Mouse (Mus musculus) retina, postnatal 7 days (tissue): ENCODE results near the gene Aym1.
A peak's percentile ranks its signal among the peaks of the same experiment; 100 is the strongest.
"Not testable (repeated sequence)": the region's sequence is repeated elsewhere in the genome, so short reads cannot be mapped to it uniquely, and the experiment has no call there.

Source experiments
- DNase-seq: peaks from one replicate; pipeline ENCODE4 v3.0.0-alpha.2; 2012; ENCODE audit warnings: low read depth, low spot score

Aym1 gene

DNA sequence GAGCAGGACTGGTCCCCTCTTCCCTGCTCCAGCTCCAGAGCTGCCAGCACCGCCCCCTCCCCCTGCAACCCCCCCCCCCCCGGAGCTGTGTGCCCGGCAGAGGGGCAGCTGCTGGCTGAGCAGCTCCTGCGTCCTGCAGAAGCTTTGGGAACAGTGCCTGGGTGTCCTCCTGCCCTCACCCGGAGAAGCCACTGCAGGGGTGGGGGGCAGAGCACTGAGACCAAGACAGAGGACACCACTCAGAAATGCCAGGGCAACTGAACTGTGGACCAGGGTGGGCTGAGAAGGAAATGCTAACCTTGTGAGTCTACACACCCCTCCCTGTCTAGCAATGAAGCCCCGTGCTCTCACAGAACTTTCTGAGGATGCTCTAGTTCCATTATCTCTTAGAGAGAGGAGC lies at the start of gene Aym1:
Gene Aym1, plus strand, starts transcription at position 109 of the 400 bp plus-strand sequence.
- no peak for DNase-seq

DNA sequence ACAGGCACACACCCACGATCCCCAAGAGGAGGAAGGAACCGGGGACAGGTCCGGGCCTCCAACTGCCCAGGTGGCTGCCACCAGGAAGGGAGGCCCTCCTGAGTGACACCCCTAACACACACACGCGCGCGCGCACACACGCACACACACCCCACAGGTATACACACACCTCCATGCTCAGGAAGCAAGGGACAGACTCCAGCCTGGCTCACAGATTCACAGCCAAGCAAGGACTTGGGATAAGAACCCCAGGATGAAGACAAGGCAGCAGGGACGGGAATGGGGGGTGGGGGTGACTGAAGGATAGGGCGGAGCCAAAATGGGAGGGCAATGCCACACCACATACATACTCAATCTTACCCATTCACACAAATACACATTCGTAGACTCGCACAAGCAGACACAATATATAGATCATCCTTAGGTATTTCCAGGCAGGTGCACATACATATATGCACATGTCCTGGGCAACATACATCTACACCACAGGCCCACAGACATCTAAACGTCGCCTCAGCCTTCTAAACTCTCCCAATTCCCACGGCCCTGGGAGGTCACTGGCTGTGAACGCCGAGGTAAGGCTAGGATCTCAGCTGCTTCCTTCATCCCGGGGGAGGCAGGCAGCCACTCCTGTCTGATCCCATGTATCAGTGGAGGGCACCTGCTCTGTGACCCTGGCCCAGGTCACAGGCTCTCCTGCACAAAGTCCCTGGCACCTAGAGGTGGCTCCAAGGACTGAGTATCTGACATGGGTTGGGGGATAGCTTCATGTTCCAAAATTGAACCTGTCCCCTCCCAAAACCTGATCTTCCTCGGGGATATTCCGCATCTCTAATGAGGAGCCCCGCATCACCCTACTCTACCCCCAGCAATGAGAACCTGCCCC lies 47.4 kb upstream of the Aym1 start:
- no peak for DNase-seq

DNA sequence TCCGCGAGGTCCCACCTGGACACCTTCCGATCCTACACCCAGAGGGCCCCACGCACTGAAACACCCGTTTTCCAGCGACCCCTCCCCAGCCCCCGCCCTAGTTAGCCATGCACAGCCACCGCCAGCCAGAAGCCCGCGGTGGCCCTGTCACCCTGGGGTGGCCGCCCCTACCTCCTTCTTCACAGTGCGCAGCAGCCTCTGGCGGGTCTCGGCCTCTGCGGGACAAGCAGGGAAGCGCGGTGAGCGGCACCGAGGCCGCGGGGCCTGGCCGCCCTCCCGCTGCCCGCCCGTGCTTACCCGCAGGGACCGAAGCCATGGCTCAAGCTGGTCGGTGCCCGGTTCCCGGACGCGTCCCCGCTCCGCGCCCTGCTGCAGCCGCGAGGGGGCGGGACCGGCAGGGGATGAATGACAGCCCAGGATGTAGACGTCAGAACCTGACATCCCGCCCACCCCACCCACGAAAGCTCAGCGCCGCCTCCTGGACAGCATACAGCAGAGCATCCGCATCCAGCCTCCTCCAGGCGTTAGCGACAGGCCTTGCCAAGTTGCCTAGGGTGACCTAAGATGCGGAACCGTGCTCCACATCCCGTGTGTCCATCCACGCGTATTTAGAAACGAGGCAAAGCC lies 46.6 kb upstream of the Aym1 start, which contains the start of gene Sgsm1:
Gene Sgsm1, minus strand, starts transcription at position 410 of the 627 bp plus-strand sequence.
- DNase-seq = peak; percentile 79

DNA sequence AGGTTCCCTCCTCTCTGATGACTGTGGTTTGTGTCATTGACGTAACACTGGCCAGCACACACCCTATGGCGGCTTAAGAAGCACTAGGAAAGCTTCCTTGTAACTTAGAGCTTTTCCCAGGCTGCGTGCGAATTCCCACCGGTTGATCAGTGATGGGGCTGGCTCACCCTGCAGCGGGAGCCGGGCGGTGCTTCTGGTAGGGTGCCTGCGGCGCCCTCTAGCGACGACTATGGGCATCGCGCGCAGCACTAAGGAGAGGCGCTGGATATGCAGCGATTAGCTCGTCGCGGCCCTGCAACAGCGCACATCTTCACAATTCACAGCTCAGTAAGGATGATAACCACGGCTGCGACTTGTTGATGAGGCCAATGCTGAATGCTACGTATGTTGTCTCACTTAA lies 43.1 kb upstream of the Aym1 start:
- DNase-seq = peak; percentile 68

DNA sequence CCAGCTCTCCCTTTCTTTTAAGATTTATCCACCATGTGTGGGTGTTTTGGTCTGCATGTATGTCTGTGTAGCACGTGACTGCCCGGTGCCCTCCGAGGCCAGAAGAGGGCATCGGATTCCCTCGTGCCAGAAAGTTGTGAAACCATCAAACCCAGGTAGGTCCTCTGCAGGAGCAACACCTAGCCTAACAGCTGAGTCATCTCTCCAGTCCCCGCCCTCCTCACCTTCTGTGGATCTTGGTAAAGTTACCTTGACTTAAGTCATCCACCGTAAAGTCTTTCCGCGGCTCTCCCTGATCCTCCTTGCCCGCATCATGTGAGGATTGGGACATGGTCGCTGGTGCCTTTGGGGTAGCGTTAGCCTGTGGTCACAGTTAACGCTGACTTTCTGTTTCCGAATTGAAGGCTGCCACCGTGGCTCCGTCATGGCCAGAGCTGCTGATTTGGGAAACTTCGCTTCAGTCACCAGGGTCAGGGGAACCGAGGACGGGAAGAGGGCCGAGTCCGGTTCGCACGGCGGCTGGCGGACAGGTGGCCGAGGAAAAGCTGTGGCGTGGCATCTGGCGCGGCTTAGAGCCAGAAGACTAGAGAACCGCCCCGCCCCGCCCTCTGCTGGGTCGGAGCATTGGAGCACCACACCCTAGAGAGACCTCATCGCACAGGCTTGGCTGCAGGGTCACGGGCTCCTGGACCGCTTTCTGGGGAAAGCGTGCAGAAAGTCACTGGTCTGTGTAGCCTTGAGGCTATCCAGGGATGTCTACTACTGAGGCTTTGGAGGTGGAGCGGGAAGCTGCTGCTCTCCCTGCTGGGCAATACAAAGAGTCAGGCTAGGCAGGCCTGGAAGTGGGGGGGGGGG lies 33.1 kb upstream of the Aym1 start:
- DNase-seq = peak; percentile 67

DNA sequence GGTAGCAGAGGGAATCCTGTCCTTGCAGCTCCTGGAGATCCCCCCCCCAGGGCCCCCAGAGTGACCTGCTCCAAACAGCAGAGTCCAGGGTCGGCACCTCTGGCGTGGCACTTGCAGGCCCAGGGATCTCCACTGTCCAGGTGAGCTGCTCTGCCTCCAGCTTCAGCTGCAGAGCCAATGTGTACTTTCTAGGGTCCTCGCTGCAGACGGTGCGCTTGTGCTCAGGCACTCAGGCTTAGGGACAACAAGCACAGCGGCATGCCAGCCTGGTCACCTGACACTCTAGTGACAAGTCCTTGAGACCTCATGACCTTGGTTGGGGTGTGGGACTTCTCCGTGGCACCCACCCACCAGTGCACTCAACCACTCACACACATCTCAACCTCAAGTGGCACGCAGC lies 27.6 kb upstream of the Aym1 start:
- DNase-seq = no peak

DNA sequence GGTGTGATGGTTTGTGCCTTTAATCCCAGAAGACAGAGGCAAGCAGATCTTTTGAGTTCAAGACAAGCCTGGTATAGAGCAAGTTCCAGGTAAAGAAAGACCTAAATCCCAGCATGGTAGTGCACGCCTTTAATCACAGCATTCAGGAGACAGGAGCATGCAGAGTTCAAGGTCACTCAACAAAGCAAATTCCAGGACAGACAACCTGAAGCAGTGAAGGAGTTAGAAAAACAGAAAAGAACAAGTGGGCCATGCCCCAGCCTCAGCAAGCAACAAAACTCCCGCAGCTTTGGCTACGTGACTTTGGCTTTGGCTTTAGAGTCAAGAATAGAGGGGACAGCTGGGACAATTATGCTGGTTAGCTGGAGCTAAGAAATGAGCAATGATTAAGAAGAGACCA lies 26.9 kb upstream of the Aym1 start:
- no peak for DNase-seq

DNA sequence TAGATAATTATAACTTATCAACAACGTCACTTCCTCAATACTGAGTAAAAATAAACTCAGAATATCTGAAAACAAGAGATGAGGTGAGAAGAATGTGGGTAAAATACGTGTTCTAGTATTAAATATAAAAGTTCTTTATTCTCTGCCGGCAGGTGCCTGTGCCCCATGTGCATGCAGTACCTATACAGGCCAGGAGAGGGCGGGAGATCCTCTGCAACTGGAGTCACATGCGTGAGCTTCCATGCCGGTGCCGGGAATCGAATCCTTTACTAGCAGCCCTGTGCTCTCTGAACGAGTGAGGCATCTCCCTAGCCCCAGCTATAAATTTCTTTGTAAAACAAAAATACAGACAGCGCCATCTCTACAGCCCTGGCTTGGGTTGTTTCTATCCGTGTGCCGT lies 24.9 kb upstream of the Aym1 start:
- no peak for DNase-seq

DNA sequence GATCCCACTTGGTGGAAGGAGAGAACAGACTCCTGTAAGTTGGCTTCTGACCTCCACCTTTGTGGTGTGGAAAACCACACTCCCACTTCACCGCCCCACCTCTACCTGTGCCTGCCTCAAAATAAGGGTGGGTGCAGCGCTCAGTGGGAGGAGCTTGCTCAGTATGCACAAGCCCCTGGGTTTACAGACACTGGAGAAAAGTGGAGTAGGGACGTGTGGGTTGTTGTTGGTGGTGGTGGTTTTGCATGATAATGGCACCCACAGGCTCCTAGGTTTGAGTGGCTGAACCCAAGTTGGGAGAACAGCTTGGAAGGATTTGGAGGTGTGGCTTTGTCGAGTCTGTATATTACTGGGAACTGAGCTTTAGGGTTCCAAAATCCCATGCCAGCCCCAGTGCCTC lies 24.2 kb upstream of the Aym1 start:
- DNase-seq = no peak

DNA sequence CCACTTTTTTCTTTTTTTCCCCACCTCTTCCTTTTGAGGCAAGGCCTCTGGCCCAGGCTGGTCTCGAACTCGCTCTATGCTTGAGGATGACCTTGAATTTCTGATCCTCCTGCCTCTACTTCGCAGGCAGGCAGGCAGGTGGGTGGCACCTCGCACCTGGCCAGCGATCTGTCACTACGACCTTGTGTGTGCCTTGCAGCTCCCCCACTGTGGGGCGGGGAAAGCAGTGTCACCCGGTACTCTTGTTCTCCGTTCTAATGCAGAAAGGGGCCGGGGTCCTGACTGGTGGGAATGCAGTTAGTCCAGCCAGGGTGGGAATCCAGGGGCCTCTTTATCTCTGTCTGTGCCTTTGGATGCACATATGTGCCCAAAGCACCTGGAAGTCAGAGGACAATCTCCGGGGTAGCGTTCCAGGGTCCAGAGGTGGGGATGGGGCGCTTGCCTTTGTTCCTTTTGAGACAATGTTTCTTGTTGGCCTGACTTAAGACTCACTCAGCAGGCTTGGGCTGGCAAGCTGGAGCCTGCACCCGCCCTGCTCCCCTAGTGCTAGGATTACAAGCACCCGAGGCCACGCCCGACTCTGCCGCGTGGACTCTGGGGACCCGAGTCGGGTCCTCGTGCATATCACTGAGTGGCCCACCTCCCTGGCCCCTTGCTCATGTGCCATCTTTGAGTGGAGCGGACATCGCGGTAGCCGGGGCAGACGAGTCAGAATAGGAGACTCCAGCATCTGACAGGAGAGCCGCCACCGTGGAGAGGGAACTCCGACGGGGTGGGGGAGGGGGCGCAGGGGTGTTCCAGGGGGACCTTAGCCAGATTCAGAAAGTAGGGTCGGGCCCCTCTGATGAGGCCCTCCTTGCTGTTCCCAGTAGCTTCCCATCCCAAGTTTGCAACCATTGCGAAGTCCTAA lies 22.2 kb upstream of the Aym1 start:
- no peak for DNase-seq

DNA sequence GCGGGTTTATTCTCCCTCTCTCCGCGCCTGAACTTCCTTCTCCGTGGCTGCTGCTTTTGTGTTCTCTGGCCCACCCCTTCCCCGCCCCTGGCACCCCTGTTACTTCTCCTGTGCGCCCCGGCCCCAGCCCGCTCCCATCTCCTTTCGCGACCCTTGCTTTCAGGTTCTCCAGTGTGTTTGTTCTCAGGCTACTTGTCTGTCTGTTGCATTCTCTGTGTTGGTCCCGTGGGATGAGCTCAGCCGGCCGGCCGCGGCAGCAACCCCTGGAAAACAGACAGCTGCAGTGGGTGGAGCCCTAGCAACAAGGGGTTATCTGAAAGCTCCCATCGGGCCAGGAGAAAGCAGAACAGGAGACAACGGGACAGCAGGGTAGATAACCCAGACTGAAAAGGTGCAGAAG lies 21.4 kb upstream of the Aym1 start:
- DNase-seq = no peak

DNA sequence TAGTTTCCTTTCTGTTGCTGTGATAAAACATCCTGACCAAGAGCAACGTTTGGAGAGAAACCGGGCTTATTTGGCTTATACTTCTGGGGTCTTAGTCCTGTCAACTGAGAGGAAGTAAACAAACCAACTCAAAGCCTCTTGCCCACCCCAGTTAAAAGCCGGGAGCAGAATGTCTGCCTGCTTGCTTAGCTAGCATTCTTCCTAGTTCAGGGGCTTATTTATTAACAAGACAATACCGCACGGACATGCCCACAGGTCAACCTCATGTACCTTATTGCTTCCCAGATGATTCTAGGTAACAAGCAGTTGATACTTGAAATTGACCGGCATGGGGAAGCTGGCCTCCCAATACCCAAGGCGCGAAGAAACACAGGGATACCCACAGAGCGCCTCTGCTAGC lies 20.8 kb upstream of the Aym1 start:
- no peak for DNase-seq

DNA sequence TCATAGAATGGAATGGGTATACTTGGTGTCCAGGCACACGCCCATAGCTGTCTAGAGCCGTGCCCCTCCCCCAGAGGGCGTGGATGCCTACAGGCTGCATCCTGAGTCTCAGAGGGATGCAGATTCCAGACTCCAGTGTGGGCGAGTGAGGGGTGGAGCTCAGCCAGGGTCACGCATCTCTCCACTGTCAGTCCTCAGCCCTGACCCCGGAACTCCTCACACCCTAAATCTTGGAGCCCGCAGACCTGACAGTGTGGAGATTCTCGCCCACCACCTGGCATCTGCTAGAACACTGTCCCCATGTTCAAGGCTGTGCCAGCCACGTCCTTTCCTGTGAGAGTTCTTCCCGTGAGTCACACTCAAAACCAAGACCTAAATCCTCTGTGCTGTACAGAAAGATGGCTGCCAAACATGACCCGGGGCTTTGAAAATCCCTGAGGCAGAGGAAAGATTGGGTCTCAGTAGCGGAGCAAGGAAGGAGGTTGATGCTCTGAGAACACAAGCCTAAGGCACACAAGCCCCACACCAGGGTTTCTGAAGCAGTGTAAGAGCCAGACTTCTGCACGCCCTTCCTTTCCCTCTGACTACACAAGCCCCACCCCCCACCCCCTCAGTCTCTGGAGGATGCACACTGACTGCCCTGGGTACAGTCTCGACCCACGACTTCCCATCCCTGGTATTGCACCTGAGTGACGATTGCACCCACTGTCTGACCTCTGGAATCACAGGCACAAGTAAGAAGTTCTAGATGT lies 12.3 kb upstream of the Aym1 start:
- no peak for DNase-seq

DNA sequence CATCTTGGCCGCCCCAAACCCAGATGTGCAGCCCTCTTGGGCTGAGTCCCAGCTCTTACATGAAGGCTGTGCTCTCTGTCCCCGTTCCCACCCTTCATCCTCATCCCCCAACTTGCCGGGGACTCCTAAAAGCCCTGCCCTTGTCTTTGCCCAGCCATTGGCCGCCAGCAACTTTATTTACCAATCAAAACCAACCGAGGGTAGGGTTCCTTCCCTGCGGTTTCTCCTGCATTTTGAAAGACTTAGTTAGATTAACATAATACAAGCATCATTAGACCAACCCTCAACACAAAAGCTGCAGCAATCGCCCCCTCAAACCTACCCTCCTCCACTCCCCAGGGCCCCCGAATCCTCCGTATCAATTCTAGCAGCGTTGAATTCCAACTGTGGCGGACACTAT lies 11.3 kb upstream of the Aym1 start:
- no peak for DNase-seq

DNA sequence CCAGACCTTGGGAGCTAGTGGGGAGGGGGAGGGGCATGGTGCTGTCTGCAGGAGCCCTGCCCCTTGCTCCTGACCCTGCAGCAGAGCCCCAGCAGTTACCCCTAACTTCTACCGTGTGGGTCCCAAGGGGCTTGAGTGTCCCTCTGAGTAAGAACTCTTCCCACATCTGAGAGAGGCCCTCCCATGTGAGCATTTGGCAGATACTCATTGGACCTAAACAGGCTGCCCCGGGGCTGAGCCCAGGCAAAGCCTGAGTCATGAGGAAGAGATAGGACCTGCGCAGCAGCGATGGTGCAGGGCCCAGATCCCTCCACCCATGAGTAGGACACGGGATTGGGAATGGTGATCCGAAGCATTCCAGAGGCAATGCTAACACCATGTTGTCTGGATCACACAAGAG lies 10.4 kb upstream of the Aym1 start:
- DNase-seq = not testable (repeated sequence)

DNA sequence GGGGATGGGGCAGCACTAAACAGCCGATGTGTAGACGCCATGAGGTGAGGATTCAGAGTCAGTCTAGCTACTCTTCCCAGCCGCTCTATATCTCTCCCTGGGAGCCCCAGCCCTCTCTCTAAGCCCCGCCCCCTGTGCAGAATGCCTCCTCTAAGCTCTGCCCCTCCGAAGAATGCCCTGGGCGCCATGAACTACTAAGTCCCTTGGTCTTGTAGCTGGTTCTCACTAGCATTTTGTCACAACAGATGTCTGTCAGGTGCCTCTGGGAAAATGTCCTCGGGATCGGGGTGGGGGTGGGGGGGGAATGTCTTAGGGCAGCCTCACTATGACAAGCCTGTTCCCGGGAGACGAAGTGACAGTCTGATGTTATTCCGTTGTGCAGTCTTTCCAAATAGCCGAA lies 9.5 kb upstream of the Aym1 start:
- DNase-seq = no peak

DNA sequence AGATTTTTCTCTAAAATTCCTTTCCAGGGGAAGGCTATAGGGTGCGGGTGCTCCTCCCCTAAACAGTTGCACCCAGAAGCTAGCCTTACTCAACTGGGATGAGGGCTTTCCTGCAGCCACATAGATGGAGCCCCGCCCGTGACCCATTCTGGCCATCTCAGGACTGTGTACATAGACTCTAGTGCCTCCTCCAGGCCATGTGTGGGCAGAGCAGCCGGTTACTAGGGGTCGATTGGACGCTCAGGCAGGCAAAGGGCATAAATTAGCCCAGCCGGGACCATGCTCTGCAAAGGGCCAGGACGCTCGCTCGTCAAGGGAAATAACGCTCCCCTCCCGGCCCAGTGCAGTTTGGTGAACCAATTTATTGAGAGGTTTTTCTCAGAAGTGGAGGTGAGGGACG lies 8.5 kb upstream of the Aym1 start:
- no peak for DNase-seq

DNA sequence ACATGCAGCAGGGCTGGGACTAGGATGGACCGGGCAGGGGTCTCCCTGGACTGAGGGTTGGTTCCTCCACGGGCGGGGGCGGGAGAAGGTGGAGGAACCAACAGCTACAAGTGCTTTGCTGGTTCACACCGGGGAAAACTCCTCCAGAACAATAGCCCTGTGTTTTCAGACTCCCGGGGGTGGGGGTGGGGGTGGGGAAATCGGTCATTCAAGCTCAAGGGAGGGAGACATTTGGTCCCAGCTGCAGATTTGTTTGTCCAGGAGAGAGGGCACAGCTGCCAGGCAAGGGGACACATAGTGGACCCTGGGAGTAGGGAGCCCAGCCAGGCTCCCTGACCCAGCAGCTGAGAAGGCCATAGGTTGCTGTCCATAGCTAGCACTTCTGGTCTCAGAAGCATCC lies 7.9 kb upstream of the Aym1 start:
- no peak for DNase-seq

DNA sequence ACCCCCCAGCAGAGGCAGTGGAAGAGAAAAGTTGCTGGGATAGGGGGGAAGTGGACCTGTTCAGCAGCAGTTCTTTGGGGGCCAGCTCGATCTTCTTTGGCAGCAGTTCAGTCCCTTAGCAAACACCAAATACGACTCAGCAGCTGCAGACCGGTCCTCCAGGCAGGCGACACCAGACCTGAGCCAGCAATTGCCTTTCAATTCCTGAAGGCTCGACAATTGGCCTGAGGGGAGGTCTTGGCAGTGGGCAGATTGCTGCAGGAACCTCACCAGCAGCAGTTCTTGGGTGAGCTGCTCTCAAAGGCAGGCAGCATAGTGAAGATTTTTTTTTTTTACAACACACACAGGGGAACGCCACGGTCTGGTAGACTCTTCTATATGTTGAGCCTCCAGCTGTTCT lies 7.3 kb upstream of the Aym1 start:
- DNase-seq = no peak

DNA sequence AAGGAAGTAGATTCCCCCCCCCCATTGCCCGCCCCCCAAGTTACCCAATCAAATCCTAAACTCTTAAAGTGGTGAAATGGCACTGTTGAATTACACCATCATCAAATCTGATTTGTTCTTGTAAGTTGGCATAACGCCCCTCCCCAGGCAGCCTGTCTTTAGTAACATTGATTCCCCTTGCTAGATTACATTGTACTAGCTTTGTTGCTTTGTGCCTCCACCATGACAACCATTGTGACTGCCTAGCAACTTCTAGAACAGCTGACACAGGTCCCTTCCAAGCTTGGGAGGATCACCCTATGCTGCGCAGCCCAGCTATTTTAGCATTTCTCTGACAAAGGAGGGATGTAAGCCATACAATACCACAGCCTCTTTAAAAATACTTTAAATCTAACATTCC lies 5.3 kb upstream of the Aym1 start:
- DNase-seq = no peak

DNA sequence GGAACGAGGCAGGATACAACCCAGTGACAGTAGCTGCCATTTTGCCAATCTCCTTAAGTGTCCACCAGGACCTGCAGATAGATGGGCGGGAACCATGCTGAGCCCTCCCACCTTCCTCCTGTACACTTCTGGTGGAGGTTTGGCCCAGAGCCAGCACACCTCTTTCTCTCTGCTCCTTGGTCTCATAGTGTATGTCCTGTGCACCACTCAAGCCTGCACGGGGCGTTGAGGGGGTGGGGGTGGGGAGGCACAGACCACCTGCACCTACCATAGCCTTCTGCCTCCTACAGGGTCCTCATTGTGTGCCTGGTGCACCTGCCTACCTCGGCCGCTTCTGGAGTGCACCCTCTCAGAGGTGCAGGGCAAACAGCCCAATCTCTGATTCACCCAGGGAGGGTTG lies 4.5 kb upstream of the Aym1 start:
- no peak for DNase-seq
